Mouse (Mus musculus) granulocyte monocyte progenitor cell, adult 5-6 weeks (primary cell): Measurements from ENCODE around the gene Tmprss4. TPM values are rescaled to one million over a fixed set of nuclear protein-coding genes. Genes with fewer than 3 reads are reported as not detected.

Experiments
- ATAC-seq: replicated peaks from 2 replicates; pipeline ENCODE4 v1.8.0; 2016; ENCODE audit warnings: mild to moderate bottlenecking, moderate TSS enrichment, inconsistent platforms; ENCODE audit not compliant: poor library complexity, severe bottlenecking
- total RNA-seq, 2 experiments: library from RNA; stranded (forward) in 1 of 2; stranded (reverse) in 1 of 2; fragments of 200-712, 200-1000 nt in 1 of 2; fragments of >200 nt in 1 of 2; fragmentation: Nextera tagmentation in 1 of 2; gene quantifications; 2 replicates each; pipeline ENCODE4 v1.2.3; 2014 to 2017

Gene Tmprss4
- total RNA-seq, 2 experiments from 2014 or later, result not detected

- ATAC-seq, result peak; percentile 67
Measured at GRCm38 (mm10) chr9:45201319-45201947, 2.5 kb downstream of the Tmprss4 start.

- ATAC-seq, result no peak
Measured at GRCm38 (mm10) chr9:45197549-45197948, 6.3 kb downstream of the Tmprss4 start.

- ATAC-seq, result no peak
Measured at GRCm38 (mm10) chr9:45196125-45196830, 7.6 kb downstream of the Tmprss4 start.

- no peak for ATAC-seq
Measured at GRCm38 (mm10) chr9:45195468-45195867, 8.4 kb downstream of the Tmprss4 start.

GRCm38 (mm10) chr9:45189661-45190174, 14.2 kb downstream of the Tmprss4 start:
- no peak for ATAC-seq

GRCm38 (mm10) chr9:45188570-45189563, 15.0 kb downstream of the Tmprss4 start:
- no peak for ATAC-seq

- no peak for ATAC-seq
Measured at GRCm38 (mm10) chr9:45185250-45185649, 18.6 kb downstream of the Tmprss4 start.

GRCm38 (mm10) chr9:45183266-45183665, 20.6 kb downstream of the Tmprss4 start:
- ATAC-seq, result no peak

- ATAC-seq, result no peak
Measured at GRCm38 (mm10) chr9:45182521-45182920, 21.4 kb downstream of the Tmprss4 start.

GRCm38 (mm10) chr9:45181770-45182169, 22.1 kb downstream of the Tmprss4 start, which contains the start of gene BC049352:
TSS of gene BC049352 (plus strand) at chr9:45182007.
- peak; percentile 44 for ATAC-seq

- peak; percentile 54 for ATAC-seq
Measured at GRCm38 (mm10) chr9:45179282-45179681, 24.6 kb downstream of the Tmprss4 start.

GRCm38 (mm10) chr9:45173475-45173874, 30.4 kb downstream of the Tmprss4 start:
- ATAC-seq, result no peak

- no peak for ATAC-seq
Measured at GRCm38 (mm10) chr9:45171073-45171610, 32.8 kb downstream of the Tmprss4 start.

- ATAC-seq, result no peak
Measured at GRCm38 (mm10) chr9:45170150-45170549, 33.7 kb downstream of the Tmprss4 start.

GRCm38 (mm10) chr9:45167903-45168302, 36.0 kb downstream of the Tmprss4 start:
- ATAC-seq, result no peak

GRCm38 (mm10) chr9:45153361-45153760, 50.5 kb downstream of the Tmprss4 start:
- no peak for ATAC-seq

GRCm38 (mm10) chr9:45150933-45151332, 53.0 kb downstream of the Tmprss4 start:
- ATAC-seq, result no peak

- peak; percentile 64 for ATAC-seq
Measured at GRCm38 (mm10) chr9:45146267-45146597, 57.7 kb downstream of the Tmprss4 start.

GRCm38 (mm10) chr9:45145533-45146266, 58.2 kb downstream of the Tmprss4 start:
- ATAC-seq, result peak; percentile 5; the same call in 1 of the 2 replicates

GRCm38 (mm10) chr9:45142686-45143085, 61.2 kb downstream of the Tmprss4 start:
- ATAC-seq, result no peak
